Mouse (Mus musculus) neural tube, embryonic 13.5 days (tissue): ENCODE measurements around the gene Scd1. TPM values are rescaled to one million over a fixed set of nuclear protein-coding genes. Genes with fewer than 3 reads are reported as not detected.

ENCODE experiments used
- ATAC-seq: fragments of 200-750 bp; cut with Nextera tagmentation; 2 replicates; pipeline ENCODE4 v1.8.0; 2017; ENCODE audit warnings: low read depth, mild to moderate bottlenecking, moderate TSS enrichment, moderate library complexity
- H3K27ac ChIP-seq: fragments of 300-500 bp; sonication (generic); replicated peaks from 2 replicates; pipeline ENCODE4 v1.5.1; 2015; ENCODE audit warnings: moderate library complexity, mild to moderate bottlenecking, inconsistent platforms
- H3K27me3 ChIP-seq: fragments of 300-500 bp; sonication (generic); 2 replicates; pipeline ENCODE4 v1.6.1; 2015; ENCODE audit warnings: mild to moderate bottlenecking, inconsistent platforms
- H3K36me3 ChIP-seq: fragments of 300-500 bp; sonication (generic); 2 replicates; pipeline ENCODE4 v1.6.1; 2015; ENCODE audit warnings: mild to moderate bottlenecking, inconsistent platforms
- H3K4me1 ChIP-seq: fragments of 300-500 bp; sonication (generic); replicated peaks from 2 replicates; pipeline ENCODE4 v1.6.1; 2015; ENCODE audit warnings: inconsistent platforms
- H3K4me2 ChIP-seq: fragments of 300-500 bp; sonication (generic); 2 replicates; pipeline ENCODE4 v1.6.1; 2015; ENCODE audit warnings: inconsistent platforms, mild to moderate bottlenecking, moderate library complexity
- H3K4me3 ChIP-seq: fragments of 300-500 bp; sonication (generic); 2 replicates; pipeline ENCODE4 v1.5.1; 2015; ENCODE audit warnings: mild to moderate bottlenecking, inconsistent platforms
- H3K9ac ChIP-seq: fragments of 300-500 bp; sonication (generic); 2 replicates; pipeline ENCODE4 v1.6.1; 2015; ENCODE audit warnings: moderate library complexity, mild to moderate bottlenecking, inconsistent platforms
- H3K9me3 ChIP-seq: fragments of 300-500 bp; sonication (generic); 2 replicates; pipeline ENCODE4 v1.6.1; 2016; ENCODE audit warnings: inconsistent platforms
- WGBS: fragments of 180-500 bp; shearing (Covaris S2); methylation state at CpG from one replicate; pipeline ENCODE4 v1.1.7; 2015; 5-methylcytosine and 5-hydroxymethylcytosine counted together
- polyA plus RNA-seq: library from polyadenylated mRNA; unstranded; fragments of >200 nt; fragmentation: Nextera tagmentation; extraction: Ambion mirVana; gene quantifications from 2 replicates; pipeline ENCODE4 v1.2.1, GENCODE M21; 2015

Scd1 gene
- polyA plus RNA-seq, 1 experiment from 2014 or later = 5.2 TPM

DNA sequence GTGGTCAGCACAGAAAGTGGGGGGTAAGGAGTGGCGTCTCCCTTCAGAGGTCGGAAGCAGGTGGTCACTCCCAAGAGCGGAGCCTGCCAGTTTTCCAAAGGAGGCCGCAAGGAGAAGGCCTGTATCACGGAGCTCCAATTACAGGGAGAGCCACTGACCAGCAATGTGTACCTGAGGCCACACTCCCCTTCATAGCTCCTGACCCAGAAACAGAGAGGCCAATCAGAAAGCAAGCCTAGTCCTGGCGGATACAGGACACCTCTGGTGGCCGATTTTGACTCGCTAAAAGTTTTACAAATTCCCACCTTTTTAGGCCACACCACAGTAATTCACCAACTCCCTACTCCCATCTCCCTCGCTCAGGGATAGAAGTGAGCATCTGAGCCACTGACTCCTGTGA lies 10.9 kb upstream of the Scd1 start:
- Histone ChIP-seq H3K36me3 (no peaks in the 10 kb centered on the region), H3K4me3 (no peak overlapping the region), H3K27me3 (no peaks in the 10 kb centered on the region), H3K9me3 (no peaks in the 10 kb centered on the region), H3K27ac (no peak overlapping the region), H3K4me1 (no peaks in the 10 kb centered on the region), H3K4me2 (no peak overlapping the region), H3K9ac (no peak overlapping the region)
- WGBS = 67% methylated on average over 9 of the region's 9 CpGs
- 0 out of 2 replicates have a peak, but pooled peaks have one; percentile 11 for ATAC-seq

GRCm38 (mm10) chr19:44418061-44418460 lies 10.4 kb upstream of the Scd1 start:
- Histone ChIP-seq H3K4me1 (no peaks in the 10 kb centered on the region), H3K9ac (no peak overlapping the region), H3K4me3 (no peak overlapping the region), H3K4me2 (no peak overlapping the region), H3K27ac (no peak overlapping the region), H3K27me3 (no peaks in the 10 kb centered on the region), H3K36me3 (no peaks in the 10 kb centered on the region), H3K9me3 (no peaks in the 10 kb centered on the region)
- WGBS = 90% methylated on average over 5 of the region's 5 CpGs
- ATAC-seq = no peak

GRCm38 (mm10) chr19:44417448-44417847 lies 9.8 kb upstream of the Scd1 start:
- H3K4me2 ChIP-seq = no peak overlapping the region
- H3K4me1 ChIP-seq = no peaks in the 10 kb centered on the region
- H3K27me3 ChIP-seq = no peaks in the 10 kb centered on the region
- H3K9me3 ChIP-seq = no peaks in the 10 kb centered on the region
- 76% methylated on average over 4 of the region's 4 CpGs for WGBS
- H3K9ac ChIP-seq = no peak overlapping the region
- no peaks in the 10 kb centered on the region for H3K36me3 ChIP-seq
- no peak overlapping the region for H3K4me3 ChIP-seq
- no peak overlapping the region for H3K27ac ChIP-seq
- no peak for ATAC-seq

- Histone ChIP-seq H3K4me3 (no peak overlapping the region), H3K36me3 (no peaks in the 10 kb centered on the region), H3K4me1 (no peaks in the 10 kb centered on the region), H3K27me3 (no peaks in the 10 kb centered on the region), H3K4me2 (no peak overlapping the region), H3K9ac (no peak overlapping the region), H3K9me3 (no peaks in the 10 kb centered on the region), H3K27ac (no peak overlapping the region)
- 83% methylated on average over 5 of the region's 5 CpGs for WGBS
- no peak for ATAC-seq
Observed at GRCm38 (mm10) chr19:44416240-44416639, 8.6 kb upstream of the Scd1 start.

DNA sequence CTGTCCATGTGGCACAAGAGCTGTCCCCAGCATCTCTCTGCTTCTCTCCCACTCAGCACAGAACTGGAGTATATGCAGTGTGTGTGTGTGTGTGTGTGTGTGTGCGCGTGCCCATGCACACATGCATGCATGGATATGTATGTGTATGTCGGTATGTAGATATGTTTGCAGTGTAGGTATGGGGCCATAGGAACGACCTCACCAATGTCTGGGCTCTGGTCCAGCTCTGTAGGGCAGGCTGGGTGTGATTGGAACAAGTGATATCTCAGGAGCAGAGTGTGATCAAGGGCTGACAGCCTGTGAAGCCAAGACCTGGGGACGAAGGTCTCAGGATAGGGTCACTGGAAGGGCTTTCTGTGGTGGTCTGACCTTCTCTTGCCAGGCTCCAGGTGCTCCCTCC lies 7.8 kb upstream of the Scd1 start:
- 90% methylated on average over 5 of the region's 5 CpGs for WGBS
- H3K4me3 ChIP-seq = no peak overlapping the region
- no peaks in the 10 kb centered on the region for H3K27me3 ChIP-seq
- no peaks in the 10 kb centered on the region for H3K9me3 ChIP-seq
- H3K9ac ChIP-seq = no peak overlapping the region
- H3K4me1 ChIP-seq = no peaks in the 10 kb centered on the region
- ATAC-seq = no peak
- no peak overlapping the region for H3K27ac ChIP-seq
- H3K36me3 ChIP-seq = no peaks in the 10 kb centered on the region
- H3K4me2 ChIP-seq = no peak overlapping the region

DNA sequence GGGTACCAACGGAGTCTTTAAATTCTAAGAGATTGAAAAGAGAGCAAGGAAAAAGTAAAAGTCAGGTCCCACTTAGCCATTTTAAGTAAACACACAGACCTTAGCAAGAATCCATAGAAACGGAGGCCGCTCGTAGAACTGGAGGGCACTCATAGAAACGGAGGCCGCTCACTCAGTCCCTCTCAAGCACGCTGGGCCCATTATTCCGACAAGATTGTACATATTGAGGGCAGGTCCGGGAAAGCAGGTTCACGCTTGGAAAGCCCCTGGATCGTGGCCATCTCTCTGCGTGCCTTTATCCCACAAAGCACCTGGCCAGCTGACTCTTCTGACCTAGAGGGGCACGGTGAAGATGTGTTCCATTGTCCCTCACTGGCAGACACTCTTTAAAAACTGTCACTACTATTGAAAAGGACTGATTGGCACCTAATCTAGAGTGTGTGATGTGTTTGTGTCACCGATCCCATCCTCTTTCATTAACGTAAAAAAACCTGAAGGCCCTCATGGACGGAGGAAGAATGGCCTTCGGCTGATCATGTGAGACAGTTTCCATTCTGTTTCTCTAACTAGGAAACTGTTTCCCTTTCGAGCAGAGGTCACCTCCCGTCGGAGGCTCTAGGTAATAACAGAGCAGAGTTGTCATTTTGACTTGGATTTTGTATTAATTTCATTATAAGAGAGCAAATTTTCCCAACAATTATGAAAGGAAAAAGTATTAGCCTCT lies 2.8 kb upstream of the Scd1 start:
- no peak for ATAC-seq
- H3K4me3 ChIP-seq = no peak overlapping the region
- H3K27me3 ChIP-seq = peaks cover 4% of the 10 kb centered on the region; the same call in 1 of the 2 replicates
- H3K9ac ChIP-seq = no peak overlapping the region
- H3K4me1 ChIP-seq = peaks cover 28% of the 10 kb centered on the region
- WGBS = 92% methylated on average over 20 of the region's 20 CpGs
- no peaks in the 10 kb centered on the region for H3K9me3 ChIP-seq
- H3K36me3 ChIP-seq = no peaks in the 10 kb centered on the region
- no peak overlapping the region for H3K27ac ChIP-seq
- no peak overlapping the region for H3K4me2 ChIP-seq

DNA sequence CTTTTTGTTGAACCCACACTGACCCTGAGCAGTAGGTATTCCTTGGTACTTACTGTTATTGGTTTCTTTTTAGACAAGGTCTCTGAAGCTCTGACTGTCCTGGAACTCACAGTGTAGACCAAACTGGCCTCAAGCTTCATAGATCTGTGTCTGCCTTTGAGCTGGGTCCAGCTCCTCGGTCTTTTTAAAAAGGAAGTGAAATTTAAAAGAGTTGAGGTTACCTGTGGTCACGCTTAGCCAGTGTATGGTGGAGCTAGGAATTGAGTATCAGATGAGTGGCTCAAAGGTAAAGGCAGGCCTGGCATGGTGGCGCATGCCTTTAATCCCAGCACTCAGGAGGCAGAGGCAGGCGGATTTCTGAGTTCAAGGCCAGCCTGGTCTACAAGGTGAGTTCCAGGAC lies 916 bp upstream of the Scd1 start:
- 75% methylated on average over 4 of the region's 4 CpGs for WGBS
- H3K4me2 ChIP-seq = peak overlapping the region; percentile 97
- no peaks in the 10 kb centered on the region for H3K36me3 ChIP-seq
- H3K9ac ChIP-seq = peak overlapping the region; percentile 75
- ATAC-seq = no peak
- peaks cover 28% of the 10 kb centered on the region for H3K4me1 ChIP-seq
- H3K4me3 ChIP-seq = peak overlapping the region; percentile 54
- peaks cover 4% of the 10 kb centered on the region; the same call in 1 of the 2 replicates for H3K27me3 ChIP-seq
- H3K9me3 ChIP-seq = no peaks in the 10 kb centered on the region
- H3K27ac ChIP-seq = no peak overlapping the region; the same call in 1 of the 2 replicates

DNA sequence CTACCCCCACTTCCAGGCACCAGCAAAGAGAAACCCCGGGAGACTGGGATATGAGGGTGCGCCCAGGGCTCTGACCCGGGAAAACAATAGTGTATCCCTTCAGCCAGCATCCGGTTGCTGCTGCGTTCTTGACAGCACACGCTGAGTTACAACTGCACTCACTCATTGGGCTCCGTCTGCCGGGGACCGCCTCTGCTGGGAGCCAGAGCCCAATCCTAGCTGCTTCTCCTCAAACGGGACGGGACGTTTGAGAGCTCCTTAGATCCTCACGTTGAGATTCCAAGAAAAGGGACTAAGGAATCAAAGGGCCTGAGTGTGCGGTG lies 505 bp upstream of the Scd1 start:
- WGBS = under 1% methylated on average over 14 of the region's 14 CpGs
- H3K4me1 ChIP-seq = peaks cover 28% of the 10 kb centered on the region
- peak overlapping the region; percentile 75 for H3K27ac ChIP-seq
- peaks cover 4% of the 10 kb centered on the region; the same call in 1 of the 2 replicates for H3K27me3 ChIP-seq
- peak overlapping the region; percentile 97 for H3K4me2 ChIP-seq
- H3K9me3 ChIP-seq = no peaks in the 10 kb centered on the region
- peak overlapping the region; percentile 75 for H3K9ac ChIP-seq
- no peaks in the 10 kb centered on the region for H3K36me3 ChIP-seq
- peak overlapping the region; percentile 54 for H3K4me3 ChIP-seq
- peak; percentile 81 for ATAC-seq

- Histone ChIP-seq H3K27ac (no peak overlapping the region), H3K36me3 (peaks cover 41% of the 10 kb centered on the region), H3K4me1 (peaks cover 25% of the 10 kb centered on the region), H3K4me3 (no peak overlapping the region), H3K9me3 (no peaks in the 10 kb centered on the region), H3K4me2 (no peak overlapping the region), H3K27me3 (no peaks in the 10 kb centered on the region), H3K9ac (no peak overlapping the region)
- no peak for ATAC-seq
- WGBS = 89% methylated on average over 6 of the region's 6 CpGs
Observed at GRCm38 (mm10) chr19:44403546-44403945, 4.1 kb downstream of the Scd1 start.

- no peaks in the 10 kb centered on the region for H3K9me3 ChIP-seq
- H3K27me3 ChIP-seq = no peaks in the 10 kb centered on the region
- peaks cover 2% of the 10 kb centered on the region; the same call in 1 of the 2 replicates for H3K4me1 ChIP-seq
- H3K9ac ChIP-seq = no peak overlapping the region
- no peak overlapping the region for H3K4me2 ChIP-seq
- H3K36me3 ChIP-seq = peaks cover 54% of the 10 kb centered on the region
- WGBS = 90% methylated on average over 8 of the region's 8 CpGs
- ATAC-seq = no peak
- no peak overlapping the region for H3K27ac ChIP-seq
- no peak overlapping the region for H3K4me3 ChIP-seq
Observed at GRCm38 (mm10) chr19:44400484-44401197, 7.0 kb downstream of the Scd1 start.

GRCm38 (mm10) chr19:44400076-44400475 lies 7.6 kb downstream of the Scd1 start:
- Histone ChIP-seq H3K27ac (no peak overlapping the region), H3K36me3 (peaks cover 54% of the 10 kb centered on the region), H3K4me2 (no peak overlapping the region), H3K4me3 (no peak overlapping the region), H3K4me1 (no peaks in the 10 kb centered on the region), H3K9ac (no peak overlapping the region), H3K27me3 (no peaks in the 10 kb centered on the region), H3K9me3 (no peaks in the 10 kb centered on the region)
- 95% methylated on average over 18 of the region's 18 CpGs for WGBS
- no peak for ATAC-seq

DNA sequence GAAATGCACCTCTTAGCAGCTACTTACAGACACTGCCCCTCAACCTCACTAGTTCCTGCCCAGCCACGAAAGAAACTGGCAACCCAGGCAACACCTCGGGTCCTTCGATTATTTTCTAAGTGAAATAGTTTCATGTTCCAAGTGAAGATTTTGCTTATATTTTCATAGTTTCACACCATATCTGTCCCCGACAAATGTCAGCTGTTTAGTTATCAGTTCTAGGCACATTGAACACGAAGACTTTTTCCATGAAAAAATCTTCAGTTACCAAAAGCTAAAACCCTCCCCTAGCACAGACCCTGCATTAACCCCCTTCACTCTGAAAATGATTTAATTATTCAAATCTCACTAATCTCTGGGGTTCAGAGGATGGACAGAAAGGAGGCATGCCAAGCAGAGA lies 10.9 kb downstream of the Scd1 start:
- H3K27ac ChIP-seq = no peak overlapping the region
- ATAC-seq = no peak
- H3K36me3 ChIP-seq = peaks cover 40% of the 10 kb centered on the region

More for the DNA sequence above, 10.9 kb downstream of the Scd1 start:
- no peaks in the 10 kb centered on the region for H3K4me1 ChIP-seq
- no peak overlapping the region for H3K4me2 ChIP-seq
- H3K27me3 ChIP-seq = no peaks in the 10 kb centered on the region
- 91% methylated on average over 5 of the region's 5 CpGs for WGBS
- no peaks in the 10 kb centered on the region for H3K9me3 ChIP-seq
- H3K9ac ChIP-seq = no peak overlapping the region
- H3K4me3 ChIP-seq = no peak overlapping the region
